Mouse (Mus musculus) stomach, postnatal 0 days (tissue): ENCODE measurements around the gene Vmn1r43. TPM values are rescaled to one million over a fixed set of nuclear protein-coding genes. Genes with fewer than 3 reads are reported as not detected.

ENCODE experiments used
- ATAC-seq: fragments of 200-750 bp; cut with Nextera tagmentation; 2 replicates; pipeline ENCODE4 v1.8.0; 2017; ENCODE audit not compliant: low FRiP score, low TSS enrichment
- DNase-seq: peaks from one replicate; pipeline ENCODE4 v3.0.0-alpha.2; 2016; ENCODE audit warnings: low spot score
- H3K27ac ChIP-seq: fragments of 300-500 bp; sonication (generic); replicated peaks from 2 replicates; pipeline ENCODE4 v1.5.1; 2014; ENCODE audit warnings: mild to moderate bottlenecking, control low read depth
- H3K27me3 ChIP-seq: fragments of 300-500 bp; sonication (generic); 2 replicates; pipeline ENCODE4 v1.6.1; 2014; ENCODE audit warnings: low read length; ENCODE audit not compliant: control insufficient read depth, insufficient read depth
- H3K36me3 ChIP-seq: fragments of 300-500 bp; sonication (generic); 2 replicates; pipeline ENCODE4 v1.6.1; 2014; ENCODE audit warnings: low read length, mixed read lengths; ENCODE audit not compliant: control insufficient read depth, insufficient read depth
- H3K4me1 ChIP-seq: fragments of 300-500 bp; sonication (generic); replicated peaks from 2 replicates; pipeline ENCODE4 v1.6.1; 2014; ENCODE audit warnings: antibody characterized with exemption; ENCODE audit not compliant: control insufficient read depth, insufficient read depth
- H3K4me2 ChIP-seq: fragments of 300-500 bp; sonication (generic); replicated peaks from 2 replicates; pipeline ENCODE4 v1.6.1; 2014; ENCODE audit warnings: low read depth, mild to moderate bottlenecking, control low read depth, moderate library complexity
- H3K4me3 ChIP-seq: fragments of 300-500 bp; sonication (generic); 2 replicates; pipeline ENCODE4 v1.5.1; 2014; ENCODE audit warnings: low read depth, low read length, control low read depth
- H3K9ac ChIP-seq: fragments of 300-500 bp; sonication (generic); 2 replicates; pipeline ENCODE4 v1.6.1; 2014; ENCODE audit warnings: mild to moderate bottlenecking, low read length, control low read depth, mixed read lengths
- H3K9me3 ChIP-seq: fragments of 300-500 bp; sonication (generic); 2 replicates; pipeline ENCODE4 v1.6.1; 2016; ENCODE audit warnings: low read length; ENCODE audit not compliant: control insufficient read depth
- CTCF ChIP-seq: IDR thresholded peaks from 2 replicates; pipeline ENCODE4 v1.5.1; 2016; ENCODE audit warnings: antibody characterized with exemption, low read depth, mild to moderate bottlenecking, moderate library complexity
- EP300 ChIP-seq: optimal IDR thresholded peaks from 2 replicates; pipeline ENCODE3; 2016; ENCODE audit warnings: antibody characterized with exemption
- WGBS: fragments of 180-500 bp; shearing (Covaris S2); extraction: QIAGEN DNeasy Blood & Tissue Kit; methylation state at CpG from one replicate; pipeline ENCODE4 v1.1.7; 2014; 5-methylcytosine and 5-hydroxymethylcytosine counted together
- polyA plus RNA-seq: library from polyadenylated mRNA; unstranded; fragments of >200 nt; fragmentation: Nextera tagmentation; extraction: Ambion mirVana; gene quantifications from 2 replicates; pipeline ENCODE4 v1.2.1, GENCODE M21; 2015

The Vmn1r43 gene
- polyA plus RNA-seq, 1 experiment from 2014 or later, result 0.11 TPM

DNA sequence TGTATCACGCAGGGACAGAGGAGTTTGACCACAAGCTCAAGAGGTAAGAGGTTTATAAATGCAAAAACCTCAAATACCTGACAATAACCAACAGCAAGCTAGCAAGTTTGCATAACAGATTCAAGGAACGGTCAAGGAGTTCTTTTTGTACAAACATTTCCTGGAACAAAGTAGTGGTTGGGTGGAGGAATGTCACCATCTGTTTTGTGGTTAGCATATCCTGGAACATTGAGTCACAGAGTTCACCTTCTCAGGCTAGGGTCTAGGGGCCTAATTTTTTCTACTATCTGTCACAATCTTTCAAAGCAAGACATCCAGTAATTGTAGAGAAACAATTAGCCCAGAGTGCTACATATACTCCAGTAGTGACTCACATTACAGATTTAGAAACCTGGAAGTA is 8.9 kb downstream of the Vmn1r43 start:
- DNase-seq (no peak), ATAC-seq (peak; percentile 66; the same call in 1 of the 2 replicates)
- no peak overlapping the region for H3K9ac ChIP-seq
- WGBS, result 80% methylated on average over 2 of the region's 2 CpGs
- no peak overlapping the region for H3K27ac ChIP-seq
- no peaks in the 10 kb centered on the region for H3K36me3 ChIP-seq
- TF ChIP-seq CTCF (no peak), EP300 (no peak)
- no peaks in the 10 kb centered on the region for H3K4me1 ChIP-seq
- H3K9me3 ChIP-seq, result peaks cover 4% of the 10 kb centered on the region; the same call in 1 of the 2 replicates
- H3K4me3 ChIP-seq, result no peak overlapping the region
- H3K4me2 ChIP-seq, result no peak overlapping the region
- H3K27me3 ChIP-seq, result no peaks in the 10 kb centered on the region

DNA sequence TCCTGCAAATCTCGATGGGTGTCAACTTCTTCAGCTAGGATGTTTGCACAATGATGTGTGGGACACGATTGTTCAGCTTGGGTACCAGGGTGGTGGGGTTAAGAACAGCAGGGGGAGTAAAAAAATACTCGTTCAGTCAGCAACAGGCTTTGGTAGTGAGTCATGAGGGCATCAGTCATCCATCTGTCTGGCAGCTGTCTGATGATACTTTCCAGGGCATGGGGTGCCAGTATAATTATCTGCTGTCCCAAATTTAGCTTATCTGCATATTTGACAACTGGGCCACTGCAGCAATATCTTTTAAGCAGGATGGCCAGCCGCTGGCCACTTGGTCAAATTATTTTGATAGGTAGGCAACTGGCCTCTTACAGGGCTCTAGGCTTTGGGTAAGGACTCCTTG is 12.4 kb downstream of the Vmn1r43 start:
- no peak for ATAC-seq
- Histone ChIP-seq H3K4me1 (no peaks in the 10 kb centered on the region), H3K4me2 (no peak overlapping the region), H3K27ac (no peak overlapping the region), H3K27me3 (no peaks in the 10 kb centered on the region), H3K9me3 (peaks cover 4% of the 10 kb centered on the region; the same call in 1 of the 2 replicates), H3K36me3 (no peaks in the 10 kb centered on the region), H3K4me3 (no peak overlapping the region), H3K9ac (no peak overlapping the region)
- TF ChIP-seq CTCF (no peak), EP300 (no peak)
- no peak for DNase-seq
- WGBS, result 58% methylated on average over 4 of the region's 4 CpGs

DNA sequence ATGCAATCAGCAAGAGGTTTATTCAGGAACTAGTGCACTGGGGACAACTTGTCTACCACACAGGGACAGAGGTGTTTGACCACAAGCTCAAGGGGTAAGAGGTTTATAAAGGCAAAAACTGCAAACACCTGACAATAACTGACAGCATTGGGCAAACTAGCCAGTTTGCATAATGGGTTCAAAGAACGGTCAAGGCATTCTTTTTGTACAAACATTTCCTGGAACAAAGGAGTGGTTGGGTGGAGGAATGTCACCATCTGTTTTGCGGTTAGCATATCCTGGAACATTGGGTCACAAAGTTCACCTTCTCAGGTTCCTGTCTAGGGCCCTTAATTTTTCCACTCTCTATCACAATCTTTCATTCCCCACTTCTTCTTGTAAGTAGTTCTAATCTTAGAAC is 16.4 kb downstream of the Vmn1r43 start:
- DNase-seq, result peak; percentile 36
- Histone ChIP-seq H3K9me3 (no peaks in the 10 kb centered on the region), H3K4me1 (no peaks in the 10 kb centered on the region), H3K36me3 (no peaks in the 10 kb centered on the region), H3K27me3 (no peaks in the 10 kb centered on the region), H3K27ac (no peak overlapping the region), H3K9ac (no peak overlapping the region), H3K4me3 (no peak overlapping the region), H3K4me2 (no peak overlapping the region)
- 48% methylated on average over 2 of the region's 2 CpGs for WGBS
- TF ChIP-seq CTCF (no peak), EP300 (peak; percentile 94)
- ATAC-seq, result peak; percentile 92

DNA sequence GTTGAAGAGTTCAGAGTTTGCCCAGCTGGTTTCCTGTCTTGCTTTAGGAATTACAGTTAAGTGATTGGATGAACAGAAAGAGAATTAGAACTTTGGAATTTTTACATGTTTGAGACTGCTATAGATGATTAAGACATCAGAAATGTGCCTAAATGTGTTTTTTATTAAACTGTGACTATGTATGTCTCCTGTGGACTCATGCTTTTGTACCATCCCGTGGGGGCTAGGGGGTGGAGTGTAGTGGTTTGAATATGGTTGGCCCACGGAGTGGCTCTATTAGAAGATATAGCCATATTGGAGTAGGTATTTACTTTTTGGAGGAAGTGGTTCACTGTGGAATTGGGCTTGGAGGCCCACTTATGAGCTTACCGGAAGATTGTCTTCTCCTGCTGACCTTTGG is 18.7 kb downstream of the Vmn1r43 start:
- H3K4me1 ChIP-seq, result no peaks in the 10 kb centered on the region
- no peak overlapping the region for H3K4me2 ChIP-seq
- H3K27me3 ChIP-seq, result no peaks in the 10 kb centered on the region
- no peak overlapping the region for H3K4me3 ChIP-seq
- TF ChIP-seq CTCF, result no peak
- TF ChIP-seq EP300, result no peak
- no peak for DNase-seq
- no peak overlapping the region for H3K27ac ChIP-seq
- ATAC-seq, result no peak
- 81% methylated on average over 3 of the region's 3 CpGs for WGBS
- H3K36me3 ChIP-seq, result no peaks in the 10 kb centered on the region
- H3K9me3 ChIP-seq, result no peaks in the 10 kb centered on the region
- H3K9ac ChIP-seq, result no peak overlapping the region

Other genes starting within 250 kb of the Vmn1r43 start
- gene Txnrd3, start 232.4 kb downstream of the Vmn1r43 start, polyA plus RNA-seq, result 11.5 and 11.7 TPM in 2 replicates
- gene Vmn1r40, start 168.9 kb downstream of the Vmn1r43 start, polyA plus RNA-seq, result not detected in 2 replicates
- not detected in 2 replicates for gene Vmn1r41, start 135.6 kb downstream of the Vmn1r43 start, polyA plus RNA-seq
- not detected in 2 replicates for gene Vmn1r42, start within 50 bp of the Vmn1r43 start, polyA plus RNA-seq
- not detected in 2 replicates for gene Vmn1r44, start 7.2 kb upstream of the Vmn1r43 start, polyA plus RNA-seq
- gene Vmn1r45, start 64.2 kb upstream of the Vmn1r43 start, polyA plus RNA-seq, result 0.05 TPM in 1 of 2 replicates, not detected in the other
- 0.01 TPM in 1 of 2 replicates, not detected in the other for gene Vmn1r46, start 92.9 kb upstream of the Vmn1r43 start, polyA plus RNA-seq
- not detected in 2 replicates for gene Vmn1r47, start 139.7 kb upstream of the Vmn1r43 start, polyA plus RNA-seq
- gene Vmn1r48, start 160.4 kb upstream of the Vmn1r43 start, polyA plus RNA-seq, result not detected in 2 replicates
- 0.04 TPM in 1 of 2 replicates, not detected in the other for gene Vmn1r49, start 202.1 kb upstream of the Vmn1r43 start, polyA plus RNA-seq
- not detected in 2 replicates for gene Vmn1r50, start 225.0 kb upstream of the Vmn1r43 start, polyA plus RNA-seq
- not detected in 2 replicates for gene Vmn1r51, start 246.2 kb upstream of the Vmn1r43 start, polyA plus RNA-seq